Mouse (Mus musculus): Measurements from ENCODE around the gene Gm10160.

DNA sequence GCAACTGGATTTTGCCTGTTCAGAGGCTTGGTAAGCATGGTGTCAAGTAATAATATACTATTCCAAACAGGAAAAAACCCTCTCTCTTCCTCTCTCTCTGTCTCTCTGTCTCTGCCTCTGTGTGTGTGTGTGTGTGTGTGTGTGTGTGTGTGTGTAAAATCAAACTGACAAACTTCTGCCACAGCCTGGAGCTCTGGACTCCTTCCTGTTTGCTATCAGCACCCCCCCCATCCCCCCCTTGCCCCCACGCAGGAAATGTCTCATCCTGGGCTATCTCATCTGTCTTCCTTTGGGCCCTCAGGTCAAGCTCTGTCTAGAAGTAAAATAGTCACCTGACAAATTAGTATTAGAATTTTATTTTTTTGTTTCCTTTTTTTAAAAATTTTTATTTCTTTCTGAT, 18.2 kb upstream of the Gm10160 start:
- TF ChIP-seq CTCF (IDR thresholded peaks at IDR 0.05; ENCODE audit: borderline replicate concordance, insufficient read depth, low read depth, low read length) (no peak), POLR2A (IDR thresholded peaks at IDR 0.05; ENCODE audit: borderline replicate concordance, insufficient read depth, low read length) (no peak)

Data from cerebellum, adult 2 months (tissue).